Mouse (Mus musculus): ENCODE results near the gene Ppid.

DNA sequence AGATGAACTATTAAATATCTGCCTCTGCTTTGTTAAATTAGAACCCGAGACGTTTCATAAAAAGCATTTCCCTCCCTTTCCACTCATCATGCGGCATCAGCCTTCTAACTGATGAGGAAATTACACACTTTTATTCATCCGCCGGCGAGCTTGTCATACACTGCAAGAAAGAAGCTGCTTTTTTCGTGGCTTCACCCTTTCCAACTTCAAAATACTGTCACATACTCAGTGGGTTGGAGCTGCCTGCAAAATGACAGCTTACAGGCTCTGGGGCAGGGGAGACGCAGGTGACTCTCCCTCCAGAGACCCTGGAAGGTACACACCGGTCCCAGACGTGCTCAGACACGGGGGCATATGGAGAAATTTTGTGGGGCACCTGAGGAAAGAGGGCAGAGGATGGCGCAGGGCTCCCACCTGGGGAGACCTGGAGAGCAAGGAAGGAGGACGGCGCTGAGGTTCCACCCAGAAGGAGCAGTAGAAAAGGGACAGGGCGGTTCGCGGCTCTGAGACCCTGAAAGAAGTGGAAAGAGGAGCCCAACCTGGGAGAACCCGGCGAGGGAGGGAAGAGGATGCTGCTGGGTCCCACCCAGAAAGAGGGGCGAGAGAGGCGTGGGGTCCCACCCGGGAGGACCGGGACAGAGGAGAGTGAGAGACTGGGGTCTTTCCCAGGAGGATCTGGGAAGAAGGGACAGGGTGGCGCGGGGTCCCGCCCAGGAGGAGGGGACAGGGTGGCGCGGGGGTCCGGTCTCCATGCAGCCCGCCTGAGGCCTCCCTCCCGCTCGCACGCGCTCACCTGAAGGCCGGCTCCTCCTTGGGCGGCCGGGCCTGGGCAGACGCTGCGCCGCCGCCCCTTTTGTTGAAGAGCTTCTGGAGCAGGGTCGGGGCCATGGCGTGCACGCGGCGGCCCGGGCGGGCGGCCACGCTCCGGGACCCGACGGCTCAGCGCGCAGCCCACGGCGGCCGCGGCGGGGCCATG, 24.1 kb upstream of the Ppid start:
- no peak for TF ChIP-seq CTCF (IDR thresholded peaks at IDR 0.05; ENCODE audit: control insufficient read depth, insufficient read depth, insufficient read length)
- TF ChIP-seq MYOD1 (IDR thresholded peaks at IDR 0.05; ENCODE audit: control insufficient read depth, insufficient read length, low read depth): no peak
- TF ChIP-seq CEBPB (IDR thresholded peaks at IDR 0.05; ENCODE audit: low read depth): no peak

Measured in C2C12 (cell line).